Mouse (Mus musculus): ENCODE measurements around the gene Myrip.
A peak's percentile ranks its signal among the peaks of the same experiment; 100 is the strongest.
"Not testable (repeated sequence)": the region's sequence is repeated elsewhere in the genome, so short reads cannot be mapped to it uniquely, and the experiment has no call there.

Gene Myrip

DNA sequence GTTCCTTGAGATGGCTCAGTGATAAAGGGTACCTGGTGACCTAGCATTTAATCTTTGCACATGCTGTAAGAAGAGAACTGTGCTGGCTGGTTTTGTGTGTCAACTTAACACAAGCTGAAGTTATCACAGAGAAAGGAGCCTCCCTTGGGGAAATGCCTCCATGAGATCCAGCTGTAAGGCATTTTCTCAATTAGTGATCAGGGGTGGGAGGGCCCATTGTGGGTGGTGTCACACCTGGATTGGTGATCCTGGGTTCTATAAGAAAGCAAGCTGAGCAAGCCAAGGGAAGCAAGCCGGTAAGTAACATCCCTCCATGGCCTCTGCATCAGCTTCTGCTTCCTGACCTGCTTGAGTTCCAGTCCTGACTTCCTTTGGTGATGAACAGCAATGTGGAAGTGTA lies at the start of gene Myrip:
Gene Myrip (plus strand): TSS at position 301 of the 400 bp plus-strand sequence.
- DNase-seq = not testable (repeated sequence)

- peak; percentile 8 for DNase-seq
Measured at GRCm38 (mm10) chr9:120259805-120260204, 41.5 kb upstream of the Myrip start.

GRCm38 (mm10) chr9:120263994-120264393 lies 37.3 kb upstream of the Myrip start:
- DNase-seq = no peak

- peak; percentile 34 for DNase-seq
Measured at GRCm38 (mm10) chr9:120273083-120273482, 28.2 kb upstream of the Myrip start.

- DNase-seq = peak; percentile 34
Measured at GRCm38 (mm10) chr9:120275226-120275625, 26.1 kb upstream of the Myrip start.

- DNase-seq = no peak
Measured at GRCm38 (mm10) chr9:120281147-120281546, 20.2 kb upstream of the Myrip start.

DNA sequence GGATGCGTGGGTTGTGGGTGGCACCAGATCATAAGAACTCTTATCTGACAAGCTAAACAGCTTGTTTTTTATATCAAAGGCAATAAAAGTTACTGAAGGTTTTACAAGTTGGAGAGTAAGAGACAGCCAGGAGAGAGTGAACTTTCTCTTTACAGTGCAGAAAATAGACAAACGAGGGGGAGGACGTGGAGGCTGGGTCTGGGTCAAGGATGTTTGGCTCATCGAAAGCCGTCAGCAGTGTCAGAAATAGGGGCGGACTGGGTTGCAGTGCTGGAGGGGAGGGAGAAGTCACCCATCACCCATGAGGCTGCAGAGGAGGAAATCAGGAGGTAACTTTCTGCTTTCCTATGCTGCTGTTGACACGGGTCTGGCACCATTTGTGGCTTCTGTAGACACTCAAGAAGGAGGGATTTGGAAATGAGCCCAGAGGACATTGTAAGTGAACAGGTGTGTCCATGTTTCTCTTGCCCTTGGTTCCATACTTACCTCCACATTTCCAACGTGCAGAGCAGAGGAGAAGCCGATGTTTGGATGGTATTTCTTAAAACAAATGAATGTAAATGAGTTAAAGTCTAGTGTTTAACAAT lies 18.8 kb upstream of the Myrip start:
- no peak for DNase-seq

GRCm38 (mm10) chr9:120283556-120283955 lies 17.8 kb upstream of the Myrip start:
- no peak for DNase-seq

DNA sequence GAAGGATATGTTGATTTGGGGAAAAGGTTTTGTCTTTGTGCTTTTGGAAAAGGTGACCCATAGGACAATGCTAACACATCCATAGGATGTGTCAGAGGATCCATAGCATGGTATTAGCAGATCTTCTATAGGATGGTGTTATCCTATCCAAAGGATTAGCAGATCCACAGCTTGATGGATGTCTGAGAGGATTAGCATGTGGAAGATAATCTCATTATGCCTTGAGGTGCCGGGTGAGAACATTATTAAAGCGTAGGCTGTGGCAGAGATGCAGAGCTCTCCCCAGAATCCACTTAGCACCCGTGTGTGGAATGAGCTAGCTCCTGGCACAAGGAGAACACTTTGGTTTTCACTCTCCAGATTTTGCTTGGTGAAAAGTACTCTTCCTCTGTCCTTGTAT lies 13.3 kb upstream of the Myrip start:
- no peak for DNase-seq

DNA sequence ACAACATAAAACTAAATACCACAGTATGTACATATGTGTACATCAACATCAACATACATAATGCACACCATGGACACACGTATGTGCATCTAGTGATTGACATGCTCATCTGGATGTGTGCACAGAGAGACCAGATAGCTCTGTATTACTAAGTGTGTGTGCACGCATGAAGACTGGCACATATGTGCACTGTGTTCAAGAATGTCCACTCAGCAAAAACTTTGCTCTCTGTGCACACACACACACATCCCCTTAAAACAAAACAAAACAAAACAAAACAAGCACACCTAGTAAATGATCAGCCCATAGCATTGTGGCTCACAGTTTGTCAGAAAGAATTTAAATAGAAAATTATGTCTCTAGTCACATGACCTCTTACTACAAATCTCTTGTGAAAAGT lies 10.9 kb upstream of the Myrip start:
- DNase-seq = no peak

GRCm38 (mm10) chr9:120292488-120292887 lies 8.8 kb upstream of the Myrip start:
- DNase-seq = no peak

GRCm38 (mm10) chr9:120295527-120295926 lies 5.8 kb upstream of the Myrip start:
- DNase-seq = peak; percentile 12

DNA sequence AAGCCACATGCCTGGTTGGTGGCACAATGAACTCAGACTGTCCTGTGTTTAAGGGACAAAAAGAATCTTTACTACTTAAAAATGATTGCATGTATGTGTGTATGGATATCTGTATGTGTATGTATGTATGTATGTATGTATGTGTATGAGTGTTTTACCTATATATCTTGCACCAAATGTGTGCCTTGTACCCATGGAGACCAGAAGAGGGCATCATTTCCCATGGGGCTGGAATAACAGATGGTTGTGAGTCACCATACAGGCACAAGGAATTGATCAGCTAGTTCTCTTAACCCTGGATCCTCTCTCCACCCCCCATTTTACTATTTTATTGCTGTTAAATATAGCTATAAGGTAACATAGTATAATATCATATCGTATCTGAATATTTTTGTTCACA lies 4.4 kb upstream of the Myrip start:
- no peak for DNase-seq

DNA sequence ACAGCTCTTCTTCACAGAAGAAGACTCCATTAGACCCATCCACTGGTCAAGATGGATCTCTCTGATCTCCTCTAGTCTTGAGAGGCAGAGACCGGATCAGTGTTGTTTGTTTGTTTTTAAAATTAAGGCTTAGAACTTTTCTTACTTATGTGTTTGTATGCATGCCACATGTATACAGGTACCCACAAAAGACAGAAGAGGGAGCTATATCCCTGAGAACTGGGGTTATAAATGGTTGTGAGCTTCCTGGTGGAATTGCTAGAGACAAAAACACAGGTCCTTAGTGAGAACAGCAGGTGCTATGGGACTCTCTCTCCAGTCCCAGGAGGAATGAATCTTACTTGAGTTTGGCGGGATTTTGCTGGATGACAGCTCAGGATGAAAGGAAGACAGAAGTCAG lies 1.9 kb upstream of the Myrip start:
- DNase-seq = no peak

GRCm38 (mm10) chr9:120302980-120303452 lies 1.7 kb downstream of the Myrip start:
- no peak for DNase-seq

GRCm38 (mm10) chr9:120303453-120304299 lies 2.4 kb downstream of the Myrip start:
- DNase-seq = peak; percentile 42

GRCm38 (mm10) chr9:120304300-120305137 lies 3.2 kb downstream of the Myrip start:
- DNase-seq = no peak

DNA sequence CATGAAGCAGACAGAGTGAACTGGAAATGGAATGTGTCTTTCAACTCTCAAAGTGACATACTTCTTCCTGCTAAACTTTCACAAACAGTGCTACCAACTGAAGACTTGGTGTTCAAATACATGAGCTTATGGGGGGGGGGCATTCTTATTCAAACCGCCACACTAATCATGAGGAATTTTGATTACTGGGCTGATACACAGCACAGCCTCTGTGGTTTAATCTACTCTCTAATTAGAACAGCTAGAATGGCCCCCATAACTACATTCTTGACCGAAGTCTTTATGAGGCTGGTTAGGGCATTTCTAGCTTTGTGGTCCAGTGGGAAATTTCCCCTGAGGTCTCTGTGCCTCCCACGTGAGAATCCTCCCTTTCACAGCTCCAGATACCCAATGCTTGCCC lies 13.9 kb downstream of the Myrip start:
- no peak for DNase-seq

DNA sequence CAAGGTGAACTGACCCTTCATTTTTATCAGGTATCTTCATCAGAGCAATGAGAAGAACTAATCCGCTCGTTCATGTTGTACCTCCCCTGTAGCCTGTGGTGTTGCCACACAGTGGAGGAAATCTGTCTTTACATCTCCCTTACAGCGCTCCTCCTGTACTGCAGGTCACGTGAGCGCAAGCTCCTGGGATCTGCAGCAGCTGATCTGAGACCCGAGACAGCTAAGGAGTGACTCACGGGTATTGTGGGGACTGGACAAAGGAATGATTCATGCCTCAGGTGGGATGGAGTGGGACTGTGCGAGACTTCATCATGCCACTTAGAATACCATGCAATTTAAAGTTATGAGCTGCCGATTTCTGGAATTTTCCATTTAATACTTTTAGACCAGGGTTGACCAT lies 17.8 kb downstream of the Myrip start:
- no peak for DNase-seq

DNA sequence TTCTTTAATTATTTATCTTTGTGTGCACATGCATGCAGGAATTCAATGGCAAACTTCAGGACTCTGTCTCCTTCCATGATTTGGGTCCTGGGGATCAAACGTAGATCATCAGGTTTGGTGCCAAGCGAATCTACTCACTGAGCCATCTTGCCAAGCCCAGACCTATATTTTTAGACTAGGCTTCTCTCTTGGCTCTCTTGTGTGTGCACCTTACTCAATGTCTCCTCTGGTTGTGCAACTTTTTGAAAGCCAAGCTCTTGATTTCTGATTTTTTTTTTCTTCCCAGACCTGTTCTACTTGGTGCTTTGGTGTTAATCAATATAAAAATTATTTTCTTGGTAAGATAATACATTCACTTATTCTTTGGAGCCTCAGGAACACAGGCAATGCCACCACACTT lies 19.3 kb downstream of the Myrip start:
- no peak for DNase-seq

DNA sequence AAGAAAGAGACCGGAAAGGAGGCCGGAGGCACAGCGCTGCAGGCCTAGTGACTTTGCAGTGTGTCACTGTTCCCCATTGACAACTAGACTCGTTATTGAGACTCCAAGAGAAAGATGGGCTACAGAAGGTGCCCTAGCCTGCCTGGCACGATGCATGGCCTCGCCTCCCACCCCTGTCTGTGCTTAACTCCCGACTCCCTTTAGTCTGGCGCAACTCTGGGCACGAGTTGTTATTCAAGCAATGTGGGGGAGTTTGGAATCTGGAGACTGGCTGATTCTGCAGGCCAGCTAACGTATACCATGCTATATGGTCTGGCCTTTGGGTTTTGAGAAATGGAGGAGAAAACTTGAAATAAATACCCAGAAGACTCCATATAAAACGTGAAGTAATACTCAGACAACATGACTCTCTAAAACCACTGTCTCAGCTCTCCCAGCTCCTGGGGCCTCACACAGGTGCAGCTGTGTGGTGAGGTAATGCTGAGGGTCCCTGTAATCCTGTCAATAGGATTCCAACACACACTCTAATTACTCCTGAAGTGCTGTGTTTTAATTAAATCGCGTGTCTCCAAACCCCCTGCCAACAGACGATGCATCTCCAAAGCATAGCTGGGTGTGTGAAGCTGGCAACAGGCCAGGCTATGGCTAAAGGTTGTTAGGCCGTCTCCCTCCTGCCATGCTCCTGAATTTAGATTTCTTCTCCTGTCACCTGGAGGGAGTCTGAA lies 21.6 kb downstream of the Myrip start:
- DNase-seq = no peak

DNA sequence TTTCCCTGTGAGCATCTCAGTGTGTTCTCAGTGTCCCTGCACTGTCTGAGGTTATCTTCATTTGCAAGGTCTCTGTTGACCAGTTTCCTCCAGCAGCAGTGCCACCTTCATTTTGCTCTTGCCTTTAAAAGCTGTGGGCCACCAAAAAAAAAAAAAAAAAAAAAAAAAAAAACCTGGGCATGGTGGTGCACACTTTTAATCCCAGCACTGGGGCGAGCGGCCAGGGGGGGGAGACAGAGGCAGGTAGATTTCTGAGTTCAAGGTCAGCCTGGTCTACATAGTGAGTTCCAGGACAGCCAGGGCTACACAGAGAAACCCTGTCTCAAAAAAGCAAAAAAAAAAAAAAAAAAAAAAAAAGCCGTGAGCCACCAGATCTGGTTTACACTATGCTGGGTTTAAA lies 29.7 kb downstream of the Myrip start:
- DNase-seq = not testable (repeated sequence)

DNA sequence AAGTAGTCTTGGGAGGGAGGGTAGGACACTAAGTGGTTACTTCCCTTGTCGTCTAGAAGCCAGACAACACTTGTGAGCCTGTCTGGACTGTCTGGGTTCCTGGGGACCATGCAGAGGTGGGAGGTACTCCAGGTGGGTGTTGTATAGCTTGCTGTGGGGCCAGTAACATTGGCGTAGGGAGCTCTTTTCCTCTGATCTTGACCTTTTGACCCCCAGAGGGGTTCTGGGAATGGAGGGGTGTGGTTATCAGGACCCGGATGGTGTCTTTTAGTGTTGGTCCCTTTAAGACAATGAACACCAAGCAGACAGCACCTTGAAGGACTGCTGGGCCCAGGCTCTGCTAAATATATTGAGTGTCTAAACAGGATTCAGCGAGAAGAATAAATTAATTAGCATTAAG lies 36.9 kb downstream of the Myrip start:
- no peak for DNase-seq

All from kidney, adult 18-20 months (tissue).